ENCODE assay signal across 8 mouse cellular contexts in the genomic region with DNA sequence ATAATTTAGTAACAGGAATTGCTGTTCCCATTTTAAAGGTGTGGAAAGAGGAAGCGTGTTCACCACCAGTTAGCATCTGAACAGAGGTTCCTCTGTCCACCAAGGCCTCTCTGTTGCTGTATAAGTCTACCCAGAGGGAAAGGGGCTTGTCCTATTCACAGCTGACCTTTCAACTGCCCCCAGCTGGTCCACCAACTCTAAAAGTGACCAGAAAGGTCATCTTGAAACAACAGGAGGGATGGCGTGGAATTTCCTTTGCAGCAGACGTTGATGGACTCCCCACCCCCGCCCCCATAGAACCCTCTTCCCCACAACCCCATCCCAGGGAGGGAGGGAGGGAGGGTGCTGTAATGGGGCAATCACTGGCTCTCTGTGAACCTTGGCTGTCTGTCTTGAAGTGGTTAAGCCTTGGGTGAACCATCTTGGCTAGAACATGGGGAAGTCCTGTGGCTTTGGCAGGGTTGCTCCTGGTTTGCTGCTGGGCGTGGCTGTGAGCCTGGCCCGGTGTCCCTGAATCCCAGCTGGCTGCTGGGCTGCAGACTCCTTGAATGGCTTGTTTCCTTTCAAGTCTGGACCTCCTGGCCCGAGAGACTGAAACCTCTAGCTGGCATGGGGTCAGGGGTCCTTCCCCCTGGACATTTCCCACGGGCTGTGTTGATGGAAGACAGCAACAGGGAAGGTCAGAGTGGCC. TPM values are rescaled to one million over a fixed set of nuclear protein-coding genes. Genes with fewer than 3 reads are reported as not detected.
DNase-seq lines count a peak whose midpoint lies in the region; ATAC-seq and TF ChIP-seq lines count a peak whose summit lies in the region.

No protein-coding gene starts in this region.

- peaks cover 55% of the 10 kb centered on the region for H3K4me1 ChIP-seq in forebrain, embryonic 13.5 days
- H3K4me1 ChIP-seq in forebrain, embryonic 12.5 days = peaks cover 62% of the 10 kb centered on the region
- peaks cover 24% of the 10 kb centered on the region for H3K4me1 ChIP-seq in heart, embryonic 16.5 days (ENCODE audit: control insufficient read depth, insufficient read depth, low read length)
- H3K4me1 ChIP-seq in kidney, postnatal 0 days (replicated peaks; ENCODE audit: insufficient read depth, low read length) = peaks cover 38% of the 10 kb centered on the region

- TF ChIP-seq CTCF in kidney, postnatal 0 days (IDR thresholded peaks at IDR 0.05; ENCODE audit: low read depth) = no peak

- H3K9ac ChIP-seq in forebrain, embryonic 13.5 days = no peak overlapping the region
- no peak overlapping the region for H3K9ac ChIP-seq in forebrain, embryonic 12.5 days
- H3K9ac ChIP-seq in heart, embryonic 16.5 days (ENCODE audit: low read length) = no peak overlapping the region; the same call in 1 of the 2 replicates
- 0 out of 2 replicates have a peak overlapping the region, but pooled peaks have one; percentile 13 for H3K9ac ChIP-seq in kidney, postnatal 0 days (ENCODE audit: low read depth, low read length)

- no peak overlapping the region for H3K27ac ChIP-seq in forebrain, embryonic 13.5 days
- no peak overlapping the region for H3K27ac ChIP-seq in forebrain, embryonic 12.5 days
- H3K27ac ChIP-seq in heart, embryonic 16.5 days (ENCODE audit: low read length) = no peak overlapping the region
- peak overlapping the region; percentile 36 for H3K27ac ChIP-seq in kidney, postnatal 0 days

- H3K36me3 ChIP-seq in forebrain, embryonic 13.5 days (ENCODE audit: poor library complexity, severe bottlenecking) = no peaks in the 10 kb centered on the region
- H3K36me3 ChIP-seq in forebrain, embryonic 12.5 days (replicated peaks) = no peaks in the 10 kb centered on the region
- no peaks in the 10 kb centered on the region for H3K36me3 ChIP-seq in heart, embryonic 16.5 days (ENCODE audit: control insufficient read depth, insufficient read depth)
- H3K36me3 ChIP-seq in kidney, postnatal 0 days (ENCODE audit: insufficient read depth, low read length) = no peaks in the 10 kb centered on the region

- no peak overlapping the region for H3K4me3 ChIP-seq in forebrain, embryonic 13.5 days
- H3K4me3 ChIP-seq in forebrain, embryonic 12.5 days (replicated peaks) = no peak overlapping the region
- no peak overlapping the region for H3K4me3 ChIP-seq in heart, embryonic 16.5 days (ENCODE audit: low read length)
- H3K4me3 ChIP-seq in kidney, postnatal 0 days (replicated peaks; ENCODE audit: low read depth, low read length) = 0 out of 2 replicates have a peak overlapping the region, but pooled peaks have one; percentile 5

- WGBS in forebrain, embryonic 13.5 days = 16% methylated on average over 6 of the region's 8 CpGs
- 28% methylated on average over 8 of the region's 8 CpGs for WGBS in forebrain, embryonic 12.5 days
- WGBS in heart, embryonic 16.5 days = 37% methylated on average over 8 of the region's 8 CpGs
- 24% methylated on average over 8 of the region's 8 CpGs for WGBS in kidney, postnatal 0 days

- no peak for ATAC-seq in forebrain, embryonic 13.5 days
- ATAC-seq in forebrain, embryonic 12.5 days (ENCODE audit: low FRiP score) = no peak
- ATAC-seq in heart, embryonic 16.5 days (replicated peaks; ENCODE audit: extremely low read depth, insufficient read depth, low FRiP score) = no peak
- no peak; the same call in 1 of the 2 replicates for ATAC-seq in kidney, postnatal 0 days (replicated peaks; ENCODE audit: low FRiP score, low read depth)
- ATAC-seq in megakaryocyte-erythroid progenitor cell, adult 5-6 weeks (replicated peaks; ENCODE audit: low FRiP score, low TSS enrichment, poor library complexity, severe bottlenecking) = no peak

- peak; percentile 57 for DNase-seq in embryo, embryonic 11 days
- peak; percentile 45 for DNase-seq in kidney, postnatal 0 days (ENCODE audit: low spot score)
- DNase-seq in lung, postnatal 10 days = peak; percentile 85
- DNase-seq in skeletal muscle tissue, adult 2 months (ENCODE audit: low read depth, low spot score) = peak; percentile 67

- no peaks in the 10 kb centered on the region for H3K9me3 ChIP-seq in forebrain, embryonic 13.5 days (replicated peaks)
- H3K9me3 ChIP-seq in forebrain, embryonic 12.5 days = no peaks in the 10 kb centered on the region
- H3K9me3 ChIP-seq in heart, embryonic 16.5 days (replicated peaks; ENCODE audit: control insufficient read depth, low read length) = no peaks in the 10 kb centered on the region
- no peaks in the 10 kb centered on the region for H3K9me3 ChIP-seq in kidney, postnatal 0 days (replicated peaks; ENCODE audit: low read length)

- peak overlapping the region; percentile 32 for H3K4me2 ChIP-seq in forebrain, embryonic 13.5 days
- no peak overlapping the region for H3K4me2 ChIP-seq in forebrain, embryonic 12.5 days
- H3K4me2 ChIP-seq in heart, embryonic 16.5 days (ENCODE audit: low read depth, low read length) = peak overlapping the region; percentile 17; the same call in 1 of the 2 replicates
- H3K4me2 ChIP-seq in kidney, postnatal 0 days (ENCODE audit: low read length) = peak overlapping the region; percentile 34

- H3K27me3 ChIP-seq in forebrain, embryonic 13.5 days = no peaks in the 10 kb centered on the region
- peaks cover 8% of the 10 kb centered on the region; the same call in 1 of the 2 replicates for H3K27me3 ChIP-seq in forebrain, embryonic 12.5 days
- no peaks in the 10 kb centered on the region for H3K27me3 ChIP-seq in heart, embryonic 16.5 days (ENCODE audit: control insufficient read depth, insufficient read depth, low read length)
- no peaks in the 10 kb centered on the region for H3K27me3 ChIP-seq in kidney, postnatal 0 days (ENCODE audit: insufficient read depth, low read length)

RNA-seq across cellular contexts. Expression of gene Arrb1, which starts 4.1 kb away (rescaled TPM):
- 7.4 and 10.6 TPM in 2 replicates for polyA plus RNA-seq in forebrain, embryonic 13.5 days (2015; fragmentation: Nextera tagmentation; extraction: Ambion mirVana)
- polyA plus RNA-seq in forebrain, embryonic 12.5 days (2016; fragmentation: Nextera tagmentation; extraction: Ambion mirVana) = 10.8 and 12.2 TPM in 2 replicates
- polyA plus RNA-seq in heart, embryonic 16.5 days (2015; fragmentation: Nextera tagmentation; extraction: Ambion mirVana) = 4.9 and 6.8 TPM in 2 replicates
- 6.6 and 7.6 TPM in 2 replicates for polyA plus RNA-seq in kidney, postnatal 0 days (2015; fragmentation: Nextera tagmentation; extraction: Ambion mirVana)
- total RNA-seq in megakaryocyte-erythroid progenitor cell, adult 5-6 weeks (2014; fragmentation: Nextera tagmentation) = 59.0 and 91.0 TPM in 2 replicates
- total RNA-seq in megakaryocyte-erythroid progenitor cell, adult 5-6 weeks (2017) = 70.4 and 96.2 TPM in 2 replicates

RNA-seq across cellular contexts. Expression of gene Rps3, which starts 55.8 kb away (rescaled TPM):
- polyA plus RNA-seq in forebrain, embryonic 13.5 days (2015; fragmentation: Nextera tagmentation; extraction: Ambion mirVana) = 638 and 696 TPM in 2 replicates
- polyA plus RNA-seq in forebrain, embryonic 12.5 days (2016; fragmentation: Nextera tagmentation; extraction: Ambion mirVana) = 597 and 603 TPM in 2 replicates
- 471 and 474 TPM in 2 replicates for polyA plus RNA-seq in heart, embryonic 16.5 days (2015; fragmentation: Nextera tagmentation; extraction: Ambion mirVana)
- 873 and 942 TPM in 2 replicates for polyA plus RNA-seq in kidney, postnatal 0 days (2015; fragmentation: Nextera tagmentation; extraction: Ambion mirVana)
- total RNA-seq in megakaryocyte-erythroid progenitor cell, adult 5-6 weeks (2014; fragmentation: Nextera tagmentation) = 1,003 and 1,349 TPM in 2 replicates
- total RNA-seq in megakaryocyte-erythroid progenitor cell, adult 5-6 weeks (2017) = 1,982 and 2,496 TPM in 2 replicates
